Mouse (Mus musculus) embryonic facial prominence, embryonic 11.5 days (tissue): ENCODE measurements around the gene Odf2. TPM values are rescaled to one million over a fixed set of nuclear protein-coding genes. Genes with fewer than 3 reads are reported as not detected.
A peak's percentile ranks its signal among the peaks of the same experiment; 100 is the strongest.

Experiments used
- ATAC-seq: fragments of 200-750 bp; cut with Nextera tagmentation; replicated peaks from 2 replicates; pipeline ENCODE4 v1.8.0; 2017; ENCODE audit warnings: low read depth; ENCODE audit not compliant: insufficient number of reproducible peaks, low FRiP score, low TSS enrichment
- DNase-seq: peaks from one replicate; pipeline ENCODE4 v3.0.0-alpha.2; 2015; ENCODE audit warnings: low spot score
- H3K27ac ChIP-seq: fragments of 300-500 bp; sonication (generic); replicated peaks from 2 replicates; pipeline ENCODE4 v1.5.1; 2014; ENCODE audit warnings: mild to moderate bottlenecking, low read depth, low read length, control low read depth
- H3K27me3 ChIP-seq: fragments of 300-500 bp; sonication (generic); 2 replicates; pipeline ENCODE4 v1.6.1; 2014; ENCODE audit warnings: mild to moderate bottlenecking, low read length, moderate library complexity, mixed read lengths; ENCODE audit not compliant: control insufficient read depth, insufficient read depth
- H3K36me3 ChIP-seq: fragments of 300-500 bp; sonication (generic); replicated peaks from 2 replicates; pipeline ENCODE4 v1.6.1; 2014; ENCODE audit warnings: low read depth, mild to moderate bottlenecking, low read length, moderate library complexity, mixed read lengths; ENCODE audit not compliant: control insufficient read depth, insufficient read depth
- H3K4me1 ChIP-seq: fragments of 300-500 bp; sonication (generic); 2 replicates; pipeline ENCODE4 v1.6.1; 2014; ENCODE audit warnings: low read length, mixed read lengths; ENCODE audit not compliant: control insufficient read depth, insufficient read depth
- H3K4me2 ChIP-seq: fragments of 300-500 bp; sonication (generic); 2 replicates; pipeline ENCODE4 v1.6.1; 2014; ENCODE audit warnings: low read depth, mild to moderate bottlenecking, control low read depth, low read length, moderate library complexity
- H3K4me3 ChIP-seq: fragments of 300-500 bp; sonication (generic); 2 replicates; pipeline ENCODE4 v1.5.1; 2014; ENCODE audit warnings: low read depth, low read length, control low read depth
- H3K9ac ChIP-seq: fragments of 300-500 bp; sonication (generic); replicated peaks from 2 replicates; pipeline ENCODE4 v1.6.1; 2014; ENCODE audit warnings: mild to moderate bottlenecking, control low read depth, low read length
- H3K9me3 ChIP-seq: fragments of 300-500 bp; sonication (generic); replicated peaks from 2 replicates; pipeline ENCODE4 v1.6.1; 2016; ENCODE audit warnings: mild to moderate bottlenecking, low read length, inconsistent platforms, mixed read lengths; ENCODE audit not compliant: control insufficient read depth
- WGBS: fragments of 180-500 bp; shearing (Covaris S2); extraction: QIAGEN DNeasy Blood & Tissue Kit; methylation state at CpG from one replicate; pipeline ENCODE4 v1.1.7; 2014; 5-methylcytosine and 5-hydroxymethylcytosine counted together
- polyA plus RNA-seq: library from polyadenylated mRNA; unstranded; fragments of >200 nt; fragmentation: Nextera tagmentation; extraction: Ambion mirVana; gene quantifications from 2 replicates; pipeline ENCODE4 v1.2.1, GENCODE M21; 2014

The Odf2 gene
- polyA plus RNA-seq: 66.4 and 69.8 TPM in 2 replicates

DNA sequence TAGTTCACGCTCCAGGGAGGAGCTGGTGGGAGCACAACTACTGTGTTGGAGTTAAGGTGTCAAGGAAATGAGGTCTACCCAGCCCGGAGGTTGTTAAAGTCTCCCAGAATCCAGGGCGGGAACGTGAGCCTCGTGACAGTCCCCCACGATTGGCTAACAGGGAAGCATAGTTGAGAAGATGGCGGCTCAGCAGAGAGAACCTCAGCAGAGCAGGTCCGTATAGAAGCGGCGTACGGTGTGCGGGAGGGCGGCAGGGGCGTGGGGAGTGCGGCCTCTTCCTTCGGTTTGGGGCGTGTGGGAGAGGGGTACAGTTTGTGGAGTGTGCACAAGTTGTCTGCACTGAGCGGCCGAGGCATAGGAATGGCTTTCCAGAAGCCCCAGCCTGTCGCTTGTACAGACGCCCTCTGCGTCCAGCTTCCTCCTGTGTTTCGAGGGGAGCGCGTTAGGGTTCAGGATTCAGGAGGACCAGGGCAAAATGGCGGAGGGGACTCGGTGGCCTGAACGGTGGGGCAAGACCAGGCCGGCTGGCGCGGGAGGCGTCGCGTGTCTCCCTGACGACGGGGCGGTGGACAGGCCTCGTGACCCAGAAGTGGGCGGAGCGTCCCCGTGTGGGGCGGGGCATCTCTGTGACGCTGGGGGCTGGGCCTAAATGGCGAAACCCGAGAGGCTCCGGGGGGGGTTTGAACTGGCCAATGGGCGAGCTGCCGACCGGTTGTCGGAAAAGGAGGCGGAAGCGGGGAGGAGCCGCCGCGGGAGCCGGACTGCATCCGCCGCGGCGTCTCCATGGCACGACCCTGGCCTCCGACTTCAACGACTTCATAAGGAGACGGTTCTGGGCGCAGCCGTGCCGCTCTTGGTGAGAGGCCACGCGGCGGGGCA, at the start of gene Odf2:
TSS of gene Odf2 (plus strand) at position 156 of the 879 bp plus-strand sequence.
- peak; percentile 100 for DNase-seq
- Histone ChIP-seq H3K36me3 (no peaks in the 10 kb centered on the region; the same call in 1 of the 2 replicates), H3K4me2 (peak within 1 kb of the TSS; percentile 93), H3K27ac (peak within 1 kb of the TSS; percentile 78), H3K9ac (peak within 1 kb of the TSS; percentile 88), H3K27me3 (no peaks in the 10 kb centered on the region), H3K9me3 (no peaks in the 10 kb centered on the region), H3K4me1 (peaks cover 5% of the 10 kb centered on the region; the same call in 1 of the 2 replicates), H3K4me3 (peak within 1 kb of the TSS; percentile 94)
- under 1% methylated on average over 70 of the region's 70 CpGs for WGBS
- peak; percentile 83 for ATAC-seq

DNA sequence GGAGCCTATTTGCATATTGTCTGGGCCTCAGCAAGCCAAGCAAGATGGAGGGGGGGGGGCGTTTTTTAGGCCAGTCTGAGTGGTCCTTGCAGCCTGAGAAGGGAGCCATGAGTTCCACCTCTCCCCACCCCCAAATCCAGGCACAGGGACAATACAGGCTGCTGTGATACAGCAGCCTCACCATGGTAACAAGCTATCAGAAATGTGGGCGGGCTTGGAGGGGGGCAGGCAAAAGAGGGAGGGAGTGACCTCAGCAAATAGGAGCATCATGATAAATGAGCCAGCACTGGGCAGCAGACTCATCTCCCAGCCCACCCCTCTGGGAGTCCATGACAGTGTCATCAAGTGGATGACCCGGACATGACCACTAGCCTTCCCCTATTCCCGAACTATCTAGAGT, 49.6 kb upstream of the Odf2 start:
- H3K36me3 ChIP-seq: peaks cover 4% of the 10 kb centered on the region
- DNase-seq: no peak
- H3K9me3 ChIP-seq: no peaks in the 10 kb centered on the region
- no peak overlapping the region for H3K4me2 ChIP-seq
- peak; percentile 37; the same call in 1 of the 2 replicates for ATAC-seq
- H3K27me3 ChIP-seq: peaks cover 14% of the 10 kb centered on the region
- H3K4me3 ChIP-seq: no peak overlapping the region
- WGBS: 54% methylated on average over 4 of the region's 4 CpGs
- no peak overlapping the region for H3K9ac ChIP-seq
- H3K27ac ChIP-seq: no peak overlapping the region
- no peaks in the 10 kb centered on the region for H3K4me1 ChIP-seq

DNA sequence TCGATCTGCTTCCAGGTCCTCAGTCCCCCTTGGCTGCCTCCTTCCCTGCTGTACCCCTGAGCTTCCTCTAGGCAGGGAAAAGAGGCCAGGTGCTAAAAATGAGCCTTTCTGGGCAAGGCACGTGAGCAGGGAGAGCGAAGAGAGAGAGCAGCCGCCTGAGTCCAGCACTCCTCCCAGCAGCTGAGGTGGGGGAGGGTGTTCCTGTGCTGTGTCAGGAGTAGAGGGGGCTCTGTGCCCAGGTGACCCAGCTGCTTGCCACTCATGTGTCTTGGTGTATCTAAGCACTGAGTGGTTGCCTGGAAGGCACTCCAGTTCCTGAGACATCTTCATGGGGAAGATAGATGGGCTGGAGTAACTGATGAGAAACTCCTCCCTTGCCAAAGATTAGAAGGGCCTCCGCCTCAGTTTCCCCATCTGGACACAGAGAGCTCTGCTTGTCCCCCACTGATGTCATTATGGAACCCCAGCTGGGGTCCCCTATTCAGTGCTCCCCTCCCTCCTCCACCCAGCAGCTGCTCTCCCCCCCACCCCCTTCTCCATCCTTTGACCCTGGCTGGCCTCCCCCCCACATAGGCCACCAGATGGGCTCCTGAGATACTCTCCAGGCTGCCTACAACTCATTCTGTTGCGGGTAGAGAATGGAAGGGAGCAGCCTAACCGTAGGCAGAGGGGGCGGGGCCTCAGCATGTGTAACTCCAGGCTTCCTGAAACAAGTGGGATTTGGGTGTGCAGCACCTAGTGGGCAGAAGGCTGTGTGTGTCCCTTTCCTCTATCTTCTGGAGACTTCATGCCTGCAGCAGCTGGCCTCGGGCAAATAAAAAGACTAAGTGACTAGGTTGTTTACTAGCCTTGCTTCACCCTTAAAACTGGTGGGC, 45.6 kb upstream of the Odf2 start:
- ATAC-seq (no peak), DNase-seq (no peak)
- Histone ChIP-seq H3K9me3 (no peaks in the 10 kb centered on the region), H3K4me3 (no peak overlapping the region), H3K9ac (no peak overlapping the region), H3K4me1 (no peaks in the 10 kb centered on the region; the same call in 1 of the 2 replicates), H3K36me3 (peaks cover 4% of the 10 kb centered on the region), H3K27ac (no peak overlapping the region), H3K4me2 (no peak overlapping the region), H3K27me3 (peaks cover 44% of the 10 kb centered on the region)
- 58% methylated on average over 9 of the region's 9 CpGs for WGBS

GRCm38 (mm10) chr2:29844115-29844514, 44.9 kb upstream of the Odf2 start:
- Histone ChIP-seq H3K4me3 (no peak overlapping the region; the same call in 1 of the 2 replicates), H3K27me3 (peaks cover 45% of the 10 kb centered on the region), H3K9me3 (no peaks in the 10 kb centered on the region), H3K27ac (no peak overlapping the region), H3K4me1 (no peaks in the 10 kb centered on the region; the same call in 1 of the 2 replicates), H3K36me3 (peaks cover 4% of the 10 kb centered on the region), H3K4me2 (no peak overlapping the region), H3K9ac (no peak overlapping the region)
- 61% methylated on average over 2 of the region's 2 CpGs for WGBS
- ATAC-seq (no peak), DNase-seq (no peak)

GRCm38 (mm10) chr2:29844661-29845060, 44.4 kb upstream of the Odf2 start:
- no peak overlapping the region for H3K9ac ChIP-seq
- DNase-seq (no peak), ATAC-seq (no peak)
- no peak overlapping the region for H3K4me2 ChIP-seq
- H3K4me1 ChIP-seq: no peaks in the 10 kb centered on the region; the same call in 1 of the 2 replicates
- 9% methylated on average over 3 of the region's 3 CpGs for WGBS
- H3K27me3 ChIP-seq: peaks cover 45% of the 10 kb centered on the region
- H3K9me3 ChIP-seq: no peaks in the 10 kb centered on the region
- H3K4me3 ChIP-seq: no peak overlapping the region
- no peak overlapping the region for H3K27ac ChIP-seq
- H3K36me3 ChIP-seq: peaks cover 4% of the 10 kb centered on the region

DNA sequence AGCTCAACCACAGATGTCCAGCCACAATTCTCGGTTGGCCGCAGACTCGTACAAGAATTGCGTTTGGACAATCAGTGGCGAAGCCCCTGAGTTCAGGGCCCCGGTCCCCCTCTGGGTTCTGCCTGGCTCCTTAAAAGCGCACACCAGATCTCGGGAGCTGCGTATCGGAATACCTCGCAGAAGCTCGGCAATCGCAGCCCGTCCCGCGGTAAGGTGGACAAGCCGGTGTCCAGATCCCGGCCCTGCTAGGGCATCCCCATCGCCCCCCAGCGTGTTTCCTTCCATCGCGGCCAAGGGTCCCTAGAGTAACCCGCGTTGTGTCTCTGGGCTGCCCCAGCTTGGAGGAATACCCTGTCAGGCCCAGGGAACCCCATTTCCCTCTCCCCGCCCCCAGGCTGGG, 43.4 kb upstream of the Odf2 start:
- Histone ChIP-seq H3K36me3 (peaks cover 4% of the 10 kb centered on the region), H3K27me3 (peaks cover 45% of the 10 kb centered on the region), H3K9ac (peak overlapping the region; percentile 61), H3K27ac (0 out of 2 replicates have a peak overlapping the region, but pooled peaks have one; percentile 28), H3K4me3 (peak overlapping the region; percentile 28), H3K9me3 (no peaks in the 10 kb centered on the region), H3K4me1 (no peaks in the 10 kb centered on the region; the same call in 1 of the 2 replicates), H3K4me2 (peak overlapping the region; percentile 61)
- 1% methylated on average over 25 of the region's 25 CpGs for WGBS
- peak; percentile 16 for DNase-seq
- ATAC-seq: no peak

- peaks cover 45% of the 10 kb centered on the region for H3K27me3 ChIP-seq
Measured at GRCm38 (mm10) chr2:29846061-29846853, 42.8 kb upstream of the Odf2 start.

More at GRCm38 (mm10) chr2:29846061-29846853, 42.8 kb upstream of the Odf2 start:
- ATAC-seq (peak; percentile 29; the same call in 1 of the 2 replicates), DNase-seq (peak; percentile 49)
- Histone ChIP-seq H3K4me1 (no peaks in the 10 kb centered on the region; the same call in 1 of the 2 replicates), H3K27ac (0 out of 2 replicates have a peak overlapping the region, but pooled peaks have one; percentile 28), H3K9ac (peak overlapping the region; percentile 61), H3K4me2 (peak overlapping the region; percentile 61), H3K4me3 (peak overlapping the region; percentile 28), H3K36me3 (peaks cover 4% of the 10 kb centered on the region), H3K9me3 (no peaks in the 10 kb centered on the region)
- WGBS: 2% methylated on average over 45 of the region's 47 CpGs
